Mouse (Mus musculus) liver, embryonic 12.5 days (tissue): Measurements from ENCODE around the gene Slco3a1. TPM values are rescaled to one million over a fixed set of nuclear protein-coding genes. Genes with fewer than 3 reads are reported as not detected.

Source experiments
- ATAC-seq: fragments of 200-750 bp; cut with Nextera tagmentation; 2 replicates; pipeline ENCODE4 v1.8.0; 2017; ENCODE audit warnings: moderate number of reproducible peaks, mild to moderate bottlenecking, moderate library complexity
- H3K27ac ChIP-seq: fragments of 300-500 bp; sonication (generic); 2 replicates; pipeline ENCODE4 v1.5.1; 2016; ENCODE audit warnings: mild to moderate bottlenecking
- H3K27me3 ChIP-seq: fragments of 300-500 bp; sonication (generic); replicated peaks from 2 replicates; pipeline ENCODE4 v1.6.1; 2016; ENCODE audit warnings: mild to moderate bottlenecking, moderate library complexity
- H3K36me3 ChIP-seq: fragments of 300-500 bp; sonication (generic); 2 replicates; pipeline ENCODE4 v1.6.1; 2016; ENCODE audit warnings: mild to moderate bottlenecking, moderate library complexity
- H3K4me1 ChIP-seq: fragments of 300-500 bp; sonication (generic); 2 replicates; pipeline ENCODE4 v1.6.1; 2016
- H3K4me2 ChIP-seq: fragments of 300-500 bp; sonication (generic); 2 replicates; pipeline ENCODE4 v1.6.1; 2016; ENCODE audit warnings: mild to moderate bottlenecking, moderate library complexity
- H3K4me3 ChIP-seq: fragments of 300-500 bp; sonication (generic); 2 replicates; pipeline ENCODE4 v1.5.1; 2016; ENCODE audit warnings: mild to moderate bottlenecking, moderate library complexity
- H3K9ac ChIP-seq: fragments of 300-500 bp; sonication (generic); 2 replicates; pipeline ENCODE4 v1.6.1; 2016; ENCODE audit warnings: mild to moderate bottlenecking, moderate library complexity
- H3K9me3 ChIP-seq: fragments of 300-500 bp; sonication (generic); replicated peaks from 2 replicates; pipeline ENCODE4 v1.6.1; 2016; ENCODE audit warnings: mild to moderate bottlenecking, moderate library complexity
- WGBS: fragments of 180-500 bp; shearing (Covaris S2); methylation state at CpG from one replicate; pipeline ENCODE4 v1.1.7; 2016; ENCODE audit not compliant: insufficient replicate concordance; 5-methylcytosine and 5-hydroxymethylcytosine counted together
- polyA plus RNA-seq: library from polyadenylated mRNA; unstranded; fragments of >200 nt; fragmentation: Nextera tagmentation; extraction: Ambion mirVana; gene quantifications from 2 replicates; pipeline ENCODE4 v1.2.1, GENCODE M21; 2016

Gene Slco3a1
- polyA plus RNA-seq, 1 experiment from 2014 or later = 2.8 TPM

GRCm38 (mm10) chr7:74471740-74472139 is 82.8 kb downstream of the Slco3a1 start:
- Histone ChIP-seq H3K36me3 (no peaks in the 10 kb centered on the region), H3K4me2 (no peak overlapping the region), H3K4me3 (no peak overlapping the region), H3K9ac (no peak overlapping the region), H3K4me1 (0 out of 2 replicates have a peak, but pooled peaks cover 5% of the 10 kb centered on the region), H3K9me3 (no peaks in the 10 kb centered on the region), H3K27me3 (no peaks in the 10 kb centered on the region), H3K27ac (no peak overlapping the region)
- ATAC-seq = no peak
- WGBS = 60% methylated on average over 7 of the region's 7 CpGs

DNA sequence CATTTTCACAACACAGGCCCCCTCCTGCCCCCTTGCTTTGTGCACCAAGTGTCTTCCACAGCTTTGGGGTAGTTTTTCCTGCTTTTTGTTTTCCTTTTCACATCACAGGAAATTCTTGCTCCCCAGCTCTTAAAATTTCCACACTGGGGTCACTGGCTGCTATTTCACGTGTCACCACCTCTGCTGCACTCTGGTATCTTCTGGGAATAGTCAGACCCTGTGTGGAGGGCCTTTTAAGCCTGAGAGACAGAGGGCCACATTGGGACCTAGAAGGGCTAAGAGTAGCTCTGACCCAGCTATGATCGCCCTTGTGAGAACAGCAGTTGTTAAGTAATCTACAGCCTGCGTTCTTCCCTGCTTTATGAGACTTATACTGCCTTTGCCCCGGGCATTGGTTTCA is 87.7 kb downstream of the Slco3a1 start:
- no peak for ATAC-seq
- Histone ChIP-seq H3K9me3 (no peaks in the 10 kb centered on the region), H3K27ac (no peak overlapping the region), H3K36me3 (no peaks in the 10 kb centered on the region), H3K27me3 (no peaks in the 10 kb centered on the region), H3K4me3 (no peak overlapping the region), H3K4me1 (0 out of 2 replicates have a peak, but pooled peaks cover 5% of the 10 kb centered on the region), H3K9ac (no peak overlapping the region), H3K4me2 (no peak overlapping the region)
- WGBS = 68% methylated on average over 4 of the region's 4 CpGs

DNA sequence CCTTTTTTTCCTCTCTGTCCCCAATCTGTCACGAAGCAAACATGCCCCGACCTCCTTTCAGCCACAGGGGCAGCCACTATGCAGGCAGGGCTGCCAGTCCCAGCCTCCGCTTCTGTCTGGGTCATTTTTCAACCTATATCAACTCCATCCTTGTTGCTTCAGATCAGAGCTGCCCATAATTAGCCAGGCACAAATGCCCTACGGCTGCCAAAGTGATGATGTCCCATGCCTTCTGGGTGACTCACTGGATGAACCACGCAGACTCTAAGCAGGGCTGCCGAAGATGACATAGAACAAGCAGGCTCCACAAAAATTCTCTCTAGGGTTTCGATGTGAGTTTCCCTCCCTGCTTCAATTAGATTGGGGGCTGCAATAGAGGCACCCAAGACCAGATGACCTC is 89.9 kb downstream of the Slco3a1 start:
- no peaks in the 10 kb centered on the region for H3K9me3 ChIP-seq
- 0 out of 2 replicates have a peak, but pooled peaks cover 5% of the 10 kb centered on the region for H3K4me1 ChIP-seq
- H3K27ac ChIP-seq = no peak overlapping the region
- no peak for ATAC-seq
- H3K27me3 ChIP-seq = no peaks in the 10 kb centered on the region
- no peak overlapping the region for H3K4me3 ChIP-seq
- H3K9ac ChIP-seq = no peak overlapping the region
- WGBS = 64% methylated on average over 7 of the region's 7 CpGs
- no peaks in the 10 kb centered on the region for H3K36me3 ChIP-seq
- H3K4me2 ChIP-seq = no peak overlapping the region

- 54% methylated on average over 4 of the region's 4 CpGs for WGBS
- Histone ChIP-seq H3K27me3 (no peaks in the 10 kb centered on the region), H3K36me3 (no peaks in the 10 kb centered on the region), H3K27ac (no peak overlapping the region), H3K9ac (no peak overlapping the region), H3K4me3 (no peak overlapping the region), H3K9me3 (no peaks in the 10 kb centered on the region), H3K4me2 (no peak overlapping the region), H3K4me1 (no peaks in the 10 kb centered on the region)
- ATAC-seq = no peak
These were observed 92.1 kb downstream of the Slco3a1 start for GRCm38 (mm10) chr7:74462451-74462850.

DNA sequence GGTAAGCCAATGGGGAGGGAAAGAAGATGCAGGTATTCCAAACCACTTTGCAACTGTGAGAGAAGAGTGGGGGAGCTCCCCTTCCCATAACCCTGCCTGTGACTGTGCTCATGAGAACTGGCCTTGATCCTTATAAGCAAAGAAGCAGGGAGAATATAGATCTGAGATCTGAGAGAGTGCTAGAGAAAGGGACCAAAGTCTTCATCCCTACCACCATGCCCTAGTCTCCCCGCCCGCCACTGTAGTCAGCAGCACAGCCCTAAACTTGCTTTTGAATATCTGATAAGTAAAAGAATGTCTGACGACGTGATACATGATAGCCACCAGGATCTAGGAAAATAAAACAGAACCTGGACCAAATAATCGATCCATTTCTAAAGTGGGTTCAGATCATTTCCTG is 92.8 kb downstream of the Slco3a1 start:
- H3K4me3 ChIP-seq = no peak overlapping the region
- 63% methylated on average over 5 of the region's 5 CpGs for WGBS
- no peak for ATAC-seq

GRCm38 (mm10) chr7:74461146-74461545 is 93.4 kb downstream of the Slco3a1 start:
- H3K4me3 ChIP-seq = no peak overlapping the region
- WGBS = 62% methylated on average over 1 of the region's 1 CpGs
- no peak overlapping the region for H3K9ac ChIP-seq
- ATAC-seq = no peak
- no peak overlapping the region for H3K27ac ChIP-seq
- H3K36me3 ChIP-seq = no peaks in the 10 kb centered on the region
- no peaks in the 10 kb centered on the region for H3K27me3 ChIP-seq
- no peaks in the 10 kb centered on the region for H3K9me3 ChIP-seq
- no peaks in the 10 kb centered on the region for H3K4me1 ChIP-seq
- H3K4me2 ChIP-seq = no peak overlapping the region

More for the DNA sequence above, 92.8 kb downstream of the Slco3a1 start:
- no peaks in the 10 kb centered on the region for H3K36me3 ChIP-seq
- H3K4me2 ChIP-seq = no peak overlapping the region
- no peak overlapping the region for H3K27ac ChIP-seq
- no peaks in the 10 kb centered on the region for H3K27me3 ChIP-seq
- H3K4me1 ChIP-seq = no peaks in the 10 kb centered on the region
- H3K9ac ChIP-seq = no peak overlapping the region
- H3K9me3 ChIP-seq = no peaks in the 10 kb centered on the region

DNA sequence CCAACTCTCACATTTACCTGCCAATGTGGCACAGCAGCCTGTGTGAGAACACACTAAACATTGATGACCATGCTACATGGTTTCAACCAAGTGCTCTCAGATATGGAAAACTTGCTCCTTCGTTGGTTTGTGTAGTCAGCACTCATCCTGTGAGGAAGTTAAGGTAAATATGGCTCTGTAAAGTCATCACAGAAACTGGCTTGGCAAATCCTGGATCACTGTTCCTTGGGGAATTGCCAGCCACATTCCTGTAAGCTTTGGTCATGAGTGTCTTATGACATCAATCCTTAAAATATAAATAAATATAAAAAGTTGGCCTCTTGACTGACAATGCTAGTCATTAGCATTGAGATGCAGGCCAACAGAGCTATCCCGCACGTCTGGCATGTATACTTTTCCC is 94.8 kb downstream of the Slco3a1 start:
- WGBS = 69% methylated on average over 3 of the region's 3 CpGs
- Histone ChIP-seq H3K4me1 (no peaks in the 10 kb centered on the region), H3K9ac (no peak overlapping the region), H3K27ac (no peak overlapping the region), H3K9me3 (no peaks in the 10 kb centered on the region), H3K4me3 (no peak overlapping the region), H3K4me2 (no peak overlapping the region), H3K36me3 (no peaks in the 10 kb centered on the region), H3K27me3 (no peaks in the 10 kb centered on the region)
- no peak for ATAC-seq

- no peaks in the 10 kb centered on the region for H3K36me3 ChIP-seq
- no peak overlapping the region for H3K27ac ChIP-seq
- H3K4me2 ChIP-seq = no peak overlapping the region
- no peak overlapping the region for H3K4me3 ChIP-seq
- H3K9ac ChIP-seq = no peak overlapping the region
- no peaks in the 10 kb centered on the region for H3K4me1 ChIP-seq
- no peaks in the 10 kb centered on the region for H3K27me3 ChIP-seq
- ATAC-seq = no peak
- 36% methylated on average over 5 of the region's 5 CpGs for WGBS
- H3K9me3 ChIP-seq = no peaks in the 10 kb centered on the region
These were observed 95.3 kb downstream of the Slco3a1 start for GRCm38 (mm10) chr7:74459277-74459676.

DNA sequence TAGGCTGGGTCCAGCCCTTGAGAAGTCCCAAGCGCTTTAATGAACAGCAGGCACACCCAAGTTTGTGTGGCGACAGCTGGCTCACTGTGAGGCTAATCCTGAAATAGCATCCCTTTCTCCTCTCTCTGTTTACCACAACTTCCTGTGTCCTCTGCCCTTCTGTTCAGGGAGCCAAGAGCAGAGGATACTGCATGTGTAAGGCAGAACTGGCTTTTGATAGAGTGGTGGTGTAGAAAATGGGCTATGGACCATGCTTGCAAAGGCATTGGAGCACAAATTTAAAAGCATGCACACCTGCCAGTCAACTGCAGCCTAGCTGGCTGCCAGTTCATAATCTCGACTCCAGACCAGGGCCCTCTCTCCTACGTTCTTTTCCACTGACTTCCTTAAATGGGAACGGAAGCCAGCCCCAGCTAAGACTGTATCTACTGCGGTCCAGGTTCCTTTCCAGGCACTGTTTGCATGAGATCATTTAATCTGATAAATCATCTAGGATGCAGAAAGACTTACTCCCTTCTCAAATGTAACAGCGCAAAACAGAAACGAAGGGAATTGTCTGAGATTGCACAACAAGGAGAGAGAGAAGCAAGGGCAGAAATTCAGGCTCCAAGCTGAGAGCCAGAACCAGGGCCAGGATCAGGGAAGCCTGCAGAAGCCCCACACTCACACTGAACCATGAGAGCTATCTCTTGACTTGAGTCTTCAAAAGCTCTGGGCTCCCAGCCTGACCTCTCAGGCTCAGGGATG is 95.9 kb downstream of the Slco3a1 start:
- Histone ChIP-seq H3K9ac (no peak overlapping the region), H3K36me3 (no peaks in the 10 kb centered on the region), H3K27ac (no peak overlapping the region), H3K4me2 (no peak overlapping the region), H3K4me3 (no peak overlapping the region), H3K9me3 (no peaks in the 10 kb centered on the region), H3K27me3 (no peaks in the 10 kb centered on the region), H3K4me1 (no peaks in the 10 kb centered on the region)
- ATAC-seq = no peak
- WGBS = 17% methylated on average over 8 of the region's 8 CpGs

DNA sequence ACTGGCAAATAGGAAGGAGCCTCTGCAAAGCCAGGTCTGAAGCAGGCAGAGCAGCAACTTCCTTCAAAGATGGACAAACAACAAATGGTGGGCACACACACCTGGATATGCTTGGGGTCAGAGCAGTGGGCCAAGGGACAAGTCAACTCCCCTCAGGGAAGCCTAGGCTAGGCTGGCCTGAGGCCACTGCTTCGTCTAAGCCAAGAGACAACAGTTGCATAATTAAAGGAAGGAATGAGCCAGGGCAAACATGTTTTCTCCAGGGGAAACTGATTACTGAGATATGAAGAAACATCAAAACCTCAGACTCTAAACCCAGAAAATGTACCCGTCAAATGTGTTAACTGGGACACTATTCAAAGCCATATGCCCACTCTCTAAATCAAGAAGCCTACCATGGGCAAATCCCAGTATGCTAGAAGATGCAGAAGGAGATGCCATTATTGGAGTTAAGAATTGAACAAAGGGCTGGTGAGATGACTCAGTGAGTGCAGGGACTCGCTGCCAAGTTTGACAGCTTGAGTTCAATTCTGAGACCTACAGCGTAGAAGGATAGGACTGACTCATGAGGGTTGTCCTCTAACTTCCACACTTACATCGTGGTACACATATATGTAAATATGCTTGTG is 97.1 kb downstream of the Slco3a1 start:
- Histone ChIP-seq H3K36me3 (no peaks in the 10 kb centered on the region), H3K4me2 (no peak overlapping the region), H3K9me3 (no peaks in the 10 kb centered on the region), H3K27me3 (no peaks in the 10 kb centered on the region), H3K4me1 (no peaks in the 10 kb centered on the region), H3K4me3 (no peak overlapping the region), H3K9ac (no peak overlapping the region), H3K27ac (no peak overlapping the region)
- ATAC-seq = no peak
- WGBS = 59% methylated on average over 5 of the region's 5 CpGs

GRCm38 (mm10) chr7:74456781-74457180 is 97.8 kb downstream of the Slco3a1 start:
- Histone ChIP-seq H3K9me3 (no peaks in the 10 kb centered on the region), H3K4me3 (no peak overlapping the region), H3K36me3 (no peaks in the 10 kb centered on the region), H3K9ac (no peak overlapping the region), H3K4me2 (no peak overlapping the region), H3K4me1 (no peaks in the 10 kb centered on the region), H3K27ac (no peak overlapping the region), H3K27me3 (no peaks in the 10 kb centered on the region)
- ATAC-seq = no peak
- WGBS = 67% methylated on average over 2 of the region's 2 CpGs

- Histone ChIP-seq H3K9me3 (no peaks in the 10 kb centered on the region), H3K4me3 (no peak overlapping the region), H3K4me1 (no peaks in the 10 kb centered on the region), H3K4me2 (no peak overlapping the region), H3K27me3 (no peaks in the 10 kb centered on the region), H3K36me3 (no peaks in the 10 kb centered on the region), H3K27ac (no peak overlapping the region), H3K9ac (no peak overlapping the region)
- 44% methylated on average over 2 of the region's 2 CpGs for WGBS
- ATAC-seq = no peak
These were observed 103.5 kb downstream of the Slco3a1 start for GRCm38 (mm10) chr7:74451047-74451446.
